Mouse (Mus musculus) effector memory CD4-positive, alpha-beta T cell, adult 7 months (primary cell): ENCODE measurements around the gene Ankrd6. TPM values are rescaled to one million over a fixed set of nuclear protein-coding genes. Genes with fewer than 3 reads are reported as not detected.

Source experiments
- polyA plus RNA-seq: library from polyadenylated mRNA; unstranded; fragments of 100-300 nt; shearing (Covaris generic); gene quantifications from one replicate; pipeline ENCODE4 v1.2.1, GENCODE M21; 2017

Ankrd6 gene
- not detected for polyA plus RNA-seq

GRCm38 (mm10) chr4:32950356-32951034, at the start of gene Ankrd6:
Gene Ankrd6, minus strand, starts transcription at chr4:32950841.

GRCm38 (mm10) chr4:32982716-32983175, 32.1 kb upstream of the Ankrd6 start, which contains the start of gene Rragd:
Gene Rragd, plus strand, starts transcription at chr4:32983037.

GRCm38 (mm10) chr4:32799966-32800576, 150.6 kb downstream of the Ankrd6 start, which contains the start of gene Lyrm2:
Gene Lyrm2, plus strand, starts transcription at chr4:32800253.

Other genes starting within 250 kb of the Ankrd6 start
- 27.7 TPM for gene Lyrm2, start 150.6 kb downstream of the Ankrd6 start, polyA plus RNA-seq
- gene Rragd, start 32.2 kb upstream of the Ankrd6 start, polyA plus RNA-seq = 1.5 TPM
- 211 TPM for gene Ube2j1, start 80.6 kb upstream of the Ankrd6 start, polyA plus RNA-seq
- 1.9 TPM for gene Gabrr2, start 112.2 kb upstream of the Ankrd6 start, polyA plus RNA-seq
- gene Gabrr1, start 181.7 kb upstream of the Ankrd6 start, polyA plus RNA-seq = not detected
- not detected for gene Pm20d2, start 238.9 kb upstream of the Ankrd6 start, polyA plus RNA-seq